Mouse (Mus musculus) heart, embryonic 14.5 days (tissue): ENCODE data around the gene Rpl35. TPM values are rescaled to one million over a fixed set of nuclear protein-coding genes. Genes with fewer than 3 reads are reported as not detected.

Experiments
- ATAC-seq: fragments of 200-750 bp; cut with Nextera tagmentation; 2 replicates; pipeline ENCODE4 v1.8.0; 2017; ENCODE audit warnings: low read depth, moderate TSS enrichment; ENCODE audit not compliant: insufficient number of reproducible peaks, insufficient read depth, low FRiP score
- H3K27ac ChIP-seq, 2 experiments: fragments of 200-500 bp in 1 of 2; fragments of 300-500 bp in 1 of 2; sonication (generic) in 1 of 2; replicated peaks in 1 of 2; 2 replicates each; pipeline ENCODE4 v1.5.1; 2012 to 2014; ENCODE audit warnings: low read depth in 2 of 2, low read length in 2 of 2, control low read depth in 1 of 2, mild to moderate bottlenecking in 1 of 2, mixed read lengths in 1 of 2; ENCODE audit not compliant: control insufficient read depth in 1 of 2, insufficient read depth in 1 of 2
- H3K27me3 ChIP-seq: fragments of 300-500 bp; sonication (generic); 2 replicates; pipeline ENCODE4 v1.6.1; 2014; ENCODE audit warnings: mild to moderate bottlenecking, low read length, control low read depth; ENCODE audit not compliant: control insufficient read depth, insufficient read depth
- H3K36me3 ChIP-seq: fragments of 300-500 bp; sonication (generic); 2 replicates; pipeline ENCODE4 v1.6.1; 2014; ENCODE audit warnings: mild to moderate bottlenecking, control low read depth, low read length, mixed read lengths; ENCODE audit not compliant: control insufficient read depth, insufficient read depth
- H3K4me1 ChIP-seq, 2 experiments: fragments of 200-500 bp in 1 of 2; fragments of 300-500 bp in 1 of 2; sonication (generic) in 1 of 2; 2 replicates each; pipeline ENCODE4 v1.6.1; 2012 to 2014; ENCODE audit warnings: low read length in 2 of 2, control low read depth in 1 of 2, mixed read lengths in 1 of 2; ENCODE audit not compliant: control insufficient read depth in 2 of 2, insufficient read depth in 2 of 2
- H3K4me2 ChIP-seq: fragments of 300-500 bp; sonication (generic); 2 replicates; pipeline ENCODE4 v1.6.1; 2014; ENCODE audit warnings: mild to moderate bottlenecking, low read length
- H3K4me3 ChIP-seq, 2 experiments: fragments of 200-500 bp in 1 of 2; fragments of 300-500 bp in 1 of 2; sonication (generic) in 1 of 2; 2 replicates each; pipeline ENCODE4 v1.5.1; 2012 to 2014; ENCODE audit warnings: low read length in 2 of 2, mild to moderate bottlenecking in 2 of 2, control low read depth in 1 of 2, low read depth in 1 of 2, moderate library complexity in 1 of 2; ENCODE audit not compliant: control insufficient read depth in 1 of 2, insufficient read depth in 1 of 2
- H3K9ac ChIP-seq: fragments of 300-500 bp; sonication (generic); 2 replicates; pipeline ENCODE4 v1.6.1; 2014; ENCODE audit warnings: mild to moderate bottlenecking, low read length
- H3K9me3 ChIP-seq: fragments of 300-500 bp; sonication (generic); 2 replicates; pipeline ENCODE4 v1.6.1; 2016; ENCODE audit warnings: low read length, control low read depth; ENCODE audit not compliant: control insufficient read depth
- WGBS: fragments of 180-500 bp; shearing (Covaris S2); extraction: QIAGEN DNeasy Blood & Tissue Kit; methylation state at CpG from one replicate; pipeline ENCODE4 v1.1.7; 2014; 5-methylcytosine and 5-hydroxymethylcytosine counted together
- polyA plus RNA-seq: library from polyadenylated mRNA; unstranded; fragments of >200 nt; fragmentation: Nextera tagmentation; extraction: Ambion mirVana; gene quantifications from 2 replicates; pipeline ENCODE4 v1.2.1, GENCODE M21; 2014

Gene Rpl35
- polyA plus RNA-seq, 1 experiment from 2014 or later = 670 TPM

DNA sequence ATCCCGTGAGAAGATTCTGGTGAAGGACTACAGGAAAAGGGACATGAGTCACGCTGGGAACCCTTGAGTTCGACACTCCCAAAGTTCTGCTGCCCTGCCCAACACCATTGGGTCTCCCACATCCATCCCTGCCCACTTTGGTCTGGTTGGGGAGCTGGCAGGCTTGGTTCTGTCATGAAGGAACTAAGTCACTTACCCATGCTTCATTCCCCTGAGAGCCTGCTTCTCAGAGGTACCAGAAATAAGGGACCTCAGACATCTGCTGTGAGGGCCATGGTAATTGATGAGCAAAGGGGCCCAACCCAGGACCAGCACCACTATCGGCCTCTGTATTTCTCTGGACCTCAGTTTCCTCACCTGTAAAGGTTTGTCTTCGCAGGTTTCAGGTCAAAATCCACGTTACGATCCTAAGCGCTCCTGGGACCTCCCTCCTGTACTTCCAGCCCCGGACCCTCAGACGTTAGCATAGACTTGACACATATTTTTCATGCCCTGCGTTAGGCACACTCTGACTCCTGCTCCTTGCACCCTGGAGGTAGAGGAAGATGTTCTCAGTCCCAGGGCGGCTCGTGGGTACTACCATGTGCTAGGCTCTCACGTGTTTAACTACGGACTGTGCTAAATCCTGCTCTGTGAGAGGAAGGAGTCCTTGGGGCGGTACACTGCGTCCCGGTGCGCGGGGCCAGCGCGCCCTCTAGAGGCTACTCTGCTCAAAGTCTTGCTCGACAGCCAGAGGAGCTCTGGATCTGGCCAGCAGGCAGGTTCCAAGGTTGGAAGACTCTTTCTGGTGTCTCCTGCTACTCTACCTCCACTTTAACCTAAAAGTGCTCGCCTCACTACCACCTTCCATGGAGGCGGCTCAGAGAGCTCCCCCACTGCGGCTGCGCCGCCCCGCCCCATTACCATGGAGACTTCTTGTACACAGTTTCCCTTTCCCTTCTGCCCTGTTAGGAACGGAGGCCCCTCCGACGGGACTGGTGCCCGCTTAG is 7.7 kb downstream of the Rpl35 start, which contains the start of gene Wdr38:
Wdr38 (plus strand) TSS at position 91 of the 989 bp plus-strand sequence.
- peak within 1 kb of the TSS; percentile 72 for H3K4me2 ChIP-seq
- peak; percentile 87 for ATAC-seq
- WGBS = 10% methylated on average over 33 of the region's 33 CpGs
- H3K4me1 ChIP-seq = peaks cover 5 to 6% of the 10 kb centered on the region in 2 experiments
- H3K4me3 ChIP-seq = peak within 1 kb of the TSS; percentile 34 to 44
- H3K9me3 ChIP-seq = no peaks in the 10 kb centered on the region
- no peaks in the 10 kb centered on the region for H3K27me3 ChIP-seq
- H3K36me3 ChIP-seq = peaks cover 33% of the 10 kb centered on the region
- no peak within 1 kb of the TSS; a peak in 1 of 4 replicates for H3K27ac ChIP-seq
- H3K9ac ChIP-seq = peak within 1 kb of the TSS; percentile 71

DNA sequence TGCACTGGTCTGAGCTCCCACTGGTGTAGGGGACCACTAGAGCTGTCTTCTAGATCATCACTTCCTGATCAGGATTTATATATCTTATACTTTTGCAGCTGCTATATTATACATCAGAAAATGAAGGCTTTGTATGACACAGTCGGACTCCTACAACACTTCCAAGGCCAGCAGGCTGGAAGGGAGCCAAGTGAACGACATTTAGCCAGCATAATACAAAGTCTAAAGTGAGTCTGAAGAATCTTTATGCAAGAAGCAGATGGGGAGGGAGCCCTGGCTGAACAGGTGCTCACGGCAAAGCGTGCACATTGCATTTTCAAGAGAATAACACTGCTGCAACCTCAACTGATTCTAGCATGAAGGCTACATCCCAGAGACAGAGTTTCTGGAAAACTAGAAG is 13.0 kb downstream of the Rpl35 start:
- H3K27me3 ChIP-seq = no peaks in the 10 kb centered on the region
- no peak overlapping the region for H3K9ac ChIP-seq
- H3K27ac ChIP-seq = no peak overlapping the region
- ATAC-seq = no peak
- no peak overlapping the region for H3K4me3 ChIP-seq
- peaks cover 1 to 2% of the 10 kb centered on the region in 2 experiments; a peak in 3 of 4 replicates for H3K4me1 ChIP-seq
- H3K4me2 ChIP-seq = no peak overlapping the region
- H3K9me3 ChIP-seq = no peaks in the 10 kb centered on the region
- WGBS = 54% methylated on average over 4 of the region's 4 CpGs
- H3K36me3 ChIP-seq = no peaks in the 10 kb centered on the region

- WGBS = 48% methylated on average over 4 of the region's 4 CpGs
- Histone ChIP-seq H3K27ac (no peak overlapping the region), H3K36me3 (no peaks in the 10 kb centered on the region), H3K9ac (no peak overlapping the region), H3K4me1 (no peaks in the 10 kb centered on the region; a peak in 1 of 4 replicates), H3K4me3 (no peak overlapping the region), H3K9me3 (no peaks in the 10 kb centered on the region), H3K4me2 (no peak overlapping the region), H3K27me3 (no peaks in the 10 kb centered on the region)
- ATAC-seq = no peak
Observed at GRCm38 (mm10) chr2:38992004-38992403, 13.4 kb downstream of the Rpl35 start.

GRCm38 (mm10) chr2:38988929-38989328 is 16.5 kb downstream of the Rpl35 start:
- 83% methylated on average over 2 of the region's 2 CpGs for WGBS
- Histone ChIP-seq H3K4me1 (no peaks in the 10 kb centered on the region), H3K4me3 (no peak overlapping the region), H3K9me3 (0 out of 2 replicates have a peak, but pooled peaks cover 4% of the 10 kb centered on the region), H3K4me2 (no peak overlapping the region), H3K9ac (no peak overlapping the region), H3K27ac (no peak overlapping the region), H3K36me3 (no peaks in the 10 kb centered on the region), H3K27me3 (no peaks in the 10 kb centered on the region)
- ATAC-seq = no peak

DNA sequence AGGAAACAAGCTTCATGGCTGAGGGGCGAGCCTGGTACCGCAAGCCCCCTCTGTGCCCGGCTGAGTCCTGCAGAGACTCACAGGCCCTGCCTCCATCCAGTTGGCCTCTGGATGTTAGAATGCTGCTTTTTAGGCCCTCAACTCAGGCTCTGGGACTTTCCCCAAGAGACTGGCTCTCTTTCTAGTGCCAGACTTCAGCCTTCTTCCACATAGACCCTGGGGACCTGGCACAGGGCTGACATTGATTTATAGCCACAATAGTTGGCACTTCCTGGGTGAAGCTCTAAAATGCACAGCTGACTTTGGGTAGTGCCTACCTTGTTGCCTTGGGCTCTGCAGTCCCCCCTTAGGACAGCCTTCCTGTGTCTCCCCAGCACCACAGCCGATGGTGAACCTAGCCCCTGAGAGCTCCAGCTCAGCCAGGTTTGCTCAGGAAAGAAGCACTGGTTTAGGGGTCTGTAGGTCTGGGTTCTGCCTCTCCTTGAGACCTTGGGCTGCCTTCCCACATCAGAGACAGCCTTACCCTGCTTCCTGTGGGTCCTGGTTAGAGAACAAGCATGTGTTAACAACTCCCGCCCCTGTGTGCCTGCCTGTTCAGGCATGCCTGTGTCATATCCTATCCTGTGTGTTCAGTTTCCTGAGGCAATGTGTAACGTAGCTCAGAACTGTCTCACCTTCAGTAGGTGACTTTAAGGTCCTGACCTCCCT is 17.5 kb downstream of the Rpl35 start:
- ATAC-seq = no peak
- Histone ChIP-seq H3K9me3 (peaks cover 8% of the 10 kb centered on the region; the same call in 1 of the 2 replicates), H3K4me3 (no peak overlapping the region), H3K4me2 (no peak overlapping the region), H3K36me3 (no peaks in the 10 kb centered on the region), H3K27ac (no peak overlapping the region), H3K27me3 (no peaks in the 10 kb centered on the region), H3K4me1 (no peaks in the 10 kb centered on the region), H3K9ac (no peak overlapping the region)
- 73% methylated on average over 6 of the region's 6 CpGs for WGBS

DNA sequence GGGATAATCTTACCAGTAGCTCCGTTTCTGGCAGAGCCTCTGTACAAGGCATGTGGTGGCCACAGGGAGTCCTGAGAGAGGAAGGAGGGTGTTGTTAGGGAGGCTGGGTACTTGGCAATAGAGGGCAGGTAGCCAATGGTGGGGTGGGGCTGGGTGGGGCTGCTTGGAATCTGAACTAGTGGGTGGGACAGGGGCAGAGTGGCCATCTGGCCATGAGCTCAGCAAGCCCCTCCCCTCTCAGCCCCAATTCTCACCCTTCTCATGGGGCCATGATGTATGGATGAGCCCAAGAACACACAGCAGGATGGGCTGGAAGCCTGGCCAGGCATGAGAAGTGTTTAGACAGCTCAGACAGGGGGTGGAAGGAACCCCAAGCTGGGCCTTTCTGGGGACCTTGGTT is 18.1 kb downstream of the Rpl35 start:
- no peak for ATAC-seq
- WGBS = 38% methylated on average over 1 of the region's 1 CpGs

GRCm38 (mm10) chr2:38986580-38986979 is 18.8 kb downstream of the Rpl35 start:
- H3K36me3 ChIP-seq = no peaks in the 10 kb centered on the region
- peaks cover 8% of the 10 kb centered on the region; the same call in 1 of the 2 replicates for H3K9me3 ChIP-seq
- WGBS = 77% methylated on average over 3 of the region's 3 CpGs
- no peaks in the 10 kb centered on the region for H3K27me3 ChIP-seq
- H3K4me1 ChIP-seq = no peaks in the 10 kb centered on the region
- H3K9ac ChIP-seq = no peak overlapping the region
- H3K4me2 ChIP-seq = no peak overlapping the region
- H3K27ac ChIP-seq = no peak overlapping the region
- ATAC-seq = no peak
- H3K4me3 ChIP-seq = no peak overlapping the region

More for the DNA sequence above, 18.1 kb downstream of the Rpl35 start:
- Histone ChIP-seq H3K9ac (no peak overlapping the region), H3K4me2 (no peak overlapping the region), H3K4me3 (no peak overlapping the region), H3K36me3 (no peaks in the 10 kb centered on the region), H3K27me3 (no peaks in the 10 kb centered on the region), H3K9me3 (peaks cover 8% of the 10 kb centered on the region; the same call in 1 of the 2 replicates), H3K4me1 (no peaks in the 10 kb centered on the region), H3K27ac (no peak overlapping the region)
